Mouse (Mus musculus): Measurements from ENCODE around the gene Abcf1. TPM values are rescaled to one million over a fixed set of nuclear protein-coding genes. Genes with fewer than 3 reads are reported as not detected.
A peak's percentile ranks its signal among the peaks of the same experiment; 100 is the strongest.

The Abcf1 gene
- polyA plus RNA-seq, 1 experiment from 2014 or later: 71.1 TPM

DNA sequence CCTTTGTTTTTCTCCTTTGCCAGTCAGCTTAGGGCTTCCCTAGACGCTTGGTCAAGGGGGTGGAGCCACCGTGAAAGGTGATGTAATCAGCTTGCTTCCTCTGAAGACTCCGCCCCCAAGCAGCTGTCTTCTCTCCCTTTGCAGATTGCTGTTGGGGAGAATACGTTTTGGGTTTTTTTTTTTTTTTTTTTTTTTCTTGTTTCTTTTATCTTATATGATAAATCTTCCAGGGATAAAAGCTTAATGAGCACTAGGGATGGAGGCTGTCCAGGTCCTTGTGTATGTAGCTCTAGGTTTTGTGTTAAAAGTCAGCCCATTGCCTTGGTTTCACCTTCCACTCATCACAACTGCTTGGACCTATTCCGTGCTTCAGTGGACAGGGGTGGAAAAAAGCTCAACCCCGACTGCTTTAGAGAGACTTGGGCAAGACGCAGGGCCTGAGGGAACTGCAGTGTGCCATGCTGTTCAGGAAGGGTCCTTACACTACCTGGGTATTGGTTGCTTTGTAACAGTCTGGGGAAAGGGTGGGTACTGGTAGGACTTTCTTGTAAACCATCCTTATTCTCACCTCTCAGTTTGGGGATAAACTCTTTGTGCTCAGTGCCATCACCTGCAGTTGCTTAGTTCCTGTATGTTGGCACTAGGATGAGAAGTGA is 50.4 kb downstream of the Abcf1 start:
- peaks cover 23% of the 10 kb centered on the region for H3K4me1 ChIP-seq (ENCODE audit: control insufficient read depth, insufficient read depth, low read length)
- no peaks in the 10 kb centered on the region for H3K27me3 ChIP-seq (ENCODE audit: control insufficient read depth, insufficient read depth, low read length)
- ATAC-seq (ENCODE audit: low read depth): peak; percentile 55
- H3K9ac ChIP-seq (replicated peaks; ENCODE audit: low read depth, low read length): peak overlapping the region; percentile 99
- peaks cover 9% of the 10 kb centered on the region for H3K36me3 ChIP-seq (ENCODE audit: control insufficient read depth, insufficient read depth, low read length)
- peak overlapping the region; percentile 97 for H3K27ac ChIP-seq (ENCODE audit: low read depth, low read length)
- no peaks in the 10 kb centered on the region for H3K9me3 ChIP-seq (ENCODE audit: control insufficient read depth, low read length)
- peak overlapping the region; percentile 66 for H3K4me3 ChIP-seq (ENCODE audit: low read depth, low read length)
- WGBS: 4% methylated on average over 7 of the region's 7 CpGs
- peak overlapping the region; percentile 69 for H3K4me2 ChIP-seq (ENCODE audit: low read depth, low read length)

DNA sequence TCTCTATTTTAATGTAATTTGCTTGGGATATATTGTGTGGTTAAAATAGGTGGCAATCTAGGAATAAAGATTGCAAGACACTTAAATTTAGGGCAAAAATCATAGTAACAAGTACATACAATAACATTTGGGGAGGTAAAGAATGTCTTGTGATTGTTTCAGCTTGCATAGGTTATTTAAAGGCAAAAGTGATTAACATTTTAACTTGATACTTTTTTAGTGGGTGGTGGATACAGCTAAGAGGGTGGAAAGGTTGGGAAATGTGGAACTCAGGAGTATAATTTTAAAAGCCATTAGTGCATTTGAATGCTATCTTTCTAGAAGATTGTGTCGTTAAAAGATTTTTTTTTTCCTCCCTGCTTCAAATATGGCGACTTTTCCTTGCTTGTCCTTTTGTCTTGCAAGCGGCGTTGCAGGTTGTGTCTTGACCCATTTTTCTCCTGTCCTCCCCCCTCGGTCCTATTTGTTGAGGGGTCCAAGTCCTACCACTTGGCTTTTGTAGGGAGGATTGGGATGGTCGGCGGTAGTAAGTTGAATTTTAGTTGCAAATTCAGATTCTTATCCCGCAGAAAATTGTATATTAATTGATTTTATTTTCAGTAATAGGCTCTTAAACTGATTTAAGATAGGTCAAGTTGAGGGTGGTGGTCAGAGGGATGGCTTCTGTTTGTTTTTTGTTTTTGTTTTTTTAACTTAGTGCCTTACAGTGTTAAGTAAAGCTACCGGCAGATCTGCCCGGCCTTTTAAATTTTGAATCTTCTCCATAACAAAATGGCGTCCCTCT is 51.1 kb downstream of the Abcf1 start:
- peak overlapping the region; percentile 69 for H3K4me2 ChIP-seq (ENCODE audit: low read depth, low read length)
- H3K36me3 ChIP-seq (ENCODE audit: control insufficient read depth, insufficient read depth, low read length): peaks cover 2% of the 10 kb centered on the region
- peak overlapping the region; percentile 97 for H3K27ac ChIP-seq (ENCODE audit: low read depth, low read length)
- peaks cover 23% of the 10 kb centered on the region for H3K4me1 ChIP-seq (ENCODE audit: control insufficient read depth, insufficient read depth, low read length)
- no peaks in the 10 kb centered on the region for H3K27me3 ChIP-seq (ENCODE audit: control insufficient read depth, insufficient read depth, low read length)
- peak overlapping the region; percentile 99 for H3K9ac ChIP-seq (replicated peaks; ENCODE audit: low read depth, low read length)
- WGBS: 0% methylated on average over 11 of the region's 11 CpGs
- no peaks in the 10 kb centered on the region for H3K9me3 ChIP-seq (ENCODE audit: control insufficient read depth, low read length)
- no peak for ATAC-seq (ENCODE audit: low read depth)
- peak overlapping the region; percentile 66 for H3K4me3 ChIP-seq (ENCODE audit: low read depth, low read length)

DNA sequence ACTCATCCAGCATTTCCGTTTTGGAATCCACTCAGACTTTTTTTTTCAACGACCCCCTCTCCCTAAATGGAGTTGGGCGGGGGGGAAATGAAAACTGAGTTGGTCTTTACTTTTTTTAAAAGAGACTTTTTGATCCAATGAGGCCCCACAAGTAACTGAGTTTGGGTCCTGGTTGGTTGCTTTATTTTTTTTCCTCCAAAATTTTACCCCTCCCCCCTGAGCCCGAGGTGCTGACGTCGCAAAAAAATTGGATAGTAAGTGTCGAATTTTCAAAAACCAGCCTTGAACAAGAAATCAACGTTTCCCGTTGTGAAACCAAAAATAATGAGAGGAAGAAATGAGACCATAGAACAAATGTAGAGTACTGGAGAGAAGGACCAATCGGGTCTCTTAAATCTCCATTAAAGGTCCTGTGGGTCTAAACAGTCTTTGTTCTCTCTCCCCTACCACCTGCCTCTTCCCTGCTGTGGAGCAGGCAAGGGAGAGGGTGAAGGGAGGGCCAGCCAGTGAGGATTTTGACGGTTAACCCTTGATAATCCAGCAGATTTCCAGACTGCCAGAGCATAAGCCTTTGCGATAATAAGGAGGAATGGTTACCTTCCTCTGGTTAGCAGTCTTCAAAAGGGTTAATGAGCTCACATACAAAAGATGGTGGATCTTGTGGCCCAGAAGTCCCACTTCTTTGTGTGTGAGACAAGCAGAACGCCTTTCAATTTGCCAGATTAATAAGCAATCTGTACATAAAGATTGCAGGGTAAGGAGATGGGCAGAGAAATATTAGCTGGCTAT is 51.9 kb downstream of the Abcf1 start:
- H3K9me3 ChIP-seq (ENCODE audit: control insufficient read depth, low read length): no peaks in the 10 kb centered on the region
- peak overlapping the region; percentile 99 for H3K9ac ChIP-seq (replicated peaks; ENCODE audit: low read depth, low read length)
- under 1% methylated on average over 13 of the region's 13 CpGs for WGBS
- H3K27me3 ChIP-seq (ENCODE audit: control insufficient read depth, insufficient read depth, low read length): no peaks in the 10 kb centered on the region
- peak; percentile 7; the same call in 1 of the 2 replicates for ATAC-seq (ENCODE audit: low read depth)
- peak overlapping the region; percentile 66 for H3K4me3 ChIP-seq (ENCODE audit: low read depth, low read length)
- H3K27ac ChIP-seq (ENCODE audit: low read depth, low read length): peak overlapping the region; percentile 97
- H3K4me1 ChIP-seq (ENCODE audit: control insufficient read depth, insufficient read depth, low read length): peaks cover 23% of the 10 kb centered on the region
- peak overlapping the region; percentile 69 for H3K4me2 ChIP-seq (ENCODE audit: low read depth, low read length)
- peaks cover 3% of the 10 kb centered on the region for H3K36me3 ChIP-seq (ENCODE audit: control insufficient read depth, insufficient read depth, low read length)

DNA sequence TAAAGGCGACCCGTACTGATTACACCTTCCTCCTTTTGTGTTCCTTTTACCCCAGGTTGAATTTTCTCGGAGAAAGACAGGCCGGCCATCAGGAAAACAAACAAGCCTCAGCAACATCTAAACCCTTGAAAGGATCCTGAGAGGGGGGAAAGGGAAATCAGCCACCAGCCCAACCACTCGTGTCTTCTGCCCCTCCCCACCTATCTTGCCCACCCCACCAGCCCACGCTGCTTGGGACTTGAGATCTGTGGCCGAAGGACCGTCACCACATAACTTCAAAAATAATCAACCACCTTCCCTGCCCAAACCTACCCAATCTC is 52.5 kb downstream of the Abcf1 start:
- peaks cover 6% of the 10 kb centered on the region for H3K36me3 ChIP-seq (ENCODE audit: control insufficient read depth, insufficient read depth, low read length)
- H3K27me3 ChIP-seq (ENCODE audit: control insufficient read depth, insufficient read depth, low read length): no peaks in the 10 kb centered on the region
- no peak for ATAC-seq (ENCODE audit: low read depth)
- 0% methylated on average over 8 of the region's 8 CpGs for WGBS
- peak overlapping the region; percentile 66 for H3K4me3 ChIP-seq (ENCODE audit: low read depth, low read length)
- no peaks in the 10 kb centered on the region for H3K9me3 ChIP-seq (ENCODE audit: control insufficient read depth, low read length)
- H3K27ac ChIP-seq (ENCODE audit: low read depth, low read length): peak overlapping the region; percentile 97
- H3K9ac ChIP-seq (replicated peaks; ENCODE audit: low read depth, low read length): peak overlapping the region; percentile 99
- H3K4me2 ChIP-seq (ENCODE audit: low read depth, low read length): peak overlapping the region; percentile 69
- H3K4me1 ChIP-seq (ENCODE audit: control insufficient read depth, insufficient read depth, low read length): peaks cover 23% of the 10 kb centered on the region

DNA sequence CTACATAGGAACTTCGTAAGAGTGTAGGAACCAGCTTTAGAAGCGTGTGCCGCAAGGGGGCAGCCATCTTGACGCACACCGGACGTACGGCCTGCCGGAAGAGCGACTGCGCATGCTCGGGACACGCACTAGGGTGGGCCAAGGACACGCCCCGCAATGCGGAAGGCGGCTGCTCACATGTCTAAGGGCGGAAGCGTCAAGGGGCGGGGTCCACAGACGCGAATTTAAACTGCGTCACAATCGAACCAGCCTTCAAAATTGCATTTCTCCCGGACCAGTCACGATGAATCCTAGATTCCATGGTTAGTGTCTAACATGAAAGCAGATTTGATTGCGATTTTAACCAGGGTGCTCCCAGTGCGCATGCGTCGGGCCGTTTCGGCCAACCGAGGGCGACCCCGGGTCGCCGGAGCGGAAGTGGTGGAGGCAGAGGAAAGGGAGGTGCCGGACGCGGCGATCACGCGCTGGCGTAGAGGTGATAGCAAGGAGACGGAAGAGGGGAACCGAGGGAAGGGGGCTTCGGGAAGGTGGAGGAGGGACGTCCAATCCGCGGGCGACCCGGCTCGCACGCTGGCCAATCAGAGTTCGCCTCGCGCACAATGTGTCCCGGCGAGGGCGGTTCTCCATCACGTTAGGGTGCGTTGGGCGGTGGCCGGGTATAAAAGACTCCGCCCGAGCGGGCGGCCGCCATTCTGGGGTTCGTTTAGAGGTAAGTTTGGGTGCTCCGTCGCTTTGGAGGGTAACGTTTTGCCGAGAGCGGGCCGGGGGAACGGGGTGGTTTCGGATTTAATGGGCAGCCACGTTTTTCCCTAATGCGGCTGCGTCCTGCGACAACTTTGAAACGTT is 53.0 kb downstream of the Abcf1 start, which contains the start of the genes Mrps18b and Ppp1r10:
Gene Mrps18b, minus strand, starts transcription at position 93 of the 846 bp plus-strand sequence.
Gene Ppp1r10, plus strand, starts transcription at position 138 of the 846 bp plus-strand sequence.
- Histone ChIP-seq H3K4me1 (ENCODE audit: control insufficient read depth, insufficient read depth, low read length) (peaks cover 17% of the 10 kb centered on the region), H3K4me2 (ENCODE audit: low read depth, low read length) (peak within 1 kb of the TSS; percentile 69), H3K4me3 (ENCODE audit: low read depth, low read length) (peak within 1 kb of the TSS; percentile 66), H3K9ac (replicated peaks; ENCODE audit: low read depth, low read length) (peak within 1 kb of the TSS; percentile 99), H3K27ac (ENCODE audit: low read depth, low read length) (peak within 1 kb of the TSS; percentile 97), H3K36me3 (ENCODE audit: control insufficient read depth, insufficient read depth, low read length) (peaks cover 6% of the 10 kb centered on the region), H3K9me3 (ENCODE audit: control insufficient read depth, low read length) (no peaks in the 10 kb centered on the region), H3K27me3 (ENCODE audit: control insufficient read depth, insufficient read depth, low read length) (no peaks in the 10 kb centered on the region)
- peak; percentile 91 for ATAC-seq (ENCODE audit: low read depth)
- WGBS: under 1% methylated on average over 83 of the region's 83 CpGs

DNA sequence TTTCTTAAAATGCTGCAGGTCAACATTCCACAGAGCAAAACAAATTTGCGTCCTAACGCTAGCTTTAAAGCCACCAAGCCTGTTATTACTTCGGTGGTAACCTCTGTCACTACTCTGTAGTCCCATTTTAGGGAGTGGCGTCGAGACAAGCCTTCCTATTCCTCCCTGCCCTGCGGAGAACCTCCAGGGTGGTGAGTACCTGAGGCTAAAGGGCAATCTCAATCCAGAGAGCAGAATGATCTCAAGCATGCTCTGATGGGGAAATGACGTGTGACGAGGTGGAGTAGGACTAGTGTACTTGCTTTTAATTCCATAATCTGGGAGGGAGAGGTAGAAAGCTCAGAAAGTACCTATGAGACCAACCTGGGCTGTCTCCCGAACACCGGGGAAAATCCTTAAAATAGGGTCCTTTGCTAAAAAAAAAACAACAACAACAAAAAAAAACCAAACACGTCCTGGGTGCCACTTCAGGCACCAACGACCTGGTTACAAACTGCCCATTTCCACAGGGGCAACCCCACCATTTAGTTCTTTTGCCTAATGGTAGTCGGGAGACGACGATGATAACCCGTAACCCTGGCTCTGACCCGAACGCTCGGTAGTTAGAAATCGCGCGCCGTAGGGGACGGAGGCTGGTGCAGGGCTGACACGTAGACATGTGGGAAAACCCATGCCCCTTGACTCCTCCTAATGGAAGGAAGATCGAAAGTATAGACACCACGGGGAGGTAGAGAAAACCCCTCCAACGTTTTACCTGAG is 53.8 kb downstream of the Abcf1 start:
- no peaks in the 10 kb centered on the region for H3K27me3 ChIP-seq (ENCODE audit: control insufficient read depth, insufficient read depth, low read length)
- peaks cover 14% of the 10 kb centered on the region for H3K4me1 ChIP-seq (ENCODE audit: control insufficient read depth, insufficient read depth, low read length)
- peak overlapping the region; percentile 99 for H3K9ac ChIP-seq (replicated peaks; ENCODE audit: low read depth, low read length)
- no peaks in the 10 kb centered on the region for H3K9me3 ChIP-seq (ENCODE audit: control insufficient read depth, low read length)
- WGBS: 3% methylated on average over 28 of the region's 28 CpGs
- ATAC-seq (ENCODE audit: low read depth): no peak
- peaks cover 9% of the 10 kb centered on the region for H3K36me3 ChIP-seq (ENCODE audit: control insufficient read depth, insufficient read depth, low read length)
- H3K27ac ChIP-seq (ENCODE audit: low read depth, low read length): peak overlapping the region; percentile 97
- H3K4me2 ChIP-seq (ENCODE audit: low read depth, low read length): peak overlapping the region; percentile 69
- H3K4me3 ChIP-seq (ENCODE audit: low read depth, low read length): peak overlapping the region; percentile 66

DNA sequence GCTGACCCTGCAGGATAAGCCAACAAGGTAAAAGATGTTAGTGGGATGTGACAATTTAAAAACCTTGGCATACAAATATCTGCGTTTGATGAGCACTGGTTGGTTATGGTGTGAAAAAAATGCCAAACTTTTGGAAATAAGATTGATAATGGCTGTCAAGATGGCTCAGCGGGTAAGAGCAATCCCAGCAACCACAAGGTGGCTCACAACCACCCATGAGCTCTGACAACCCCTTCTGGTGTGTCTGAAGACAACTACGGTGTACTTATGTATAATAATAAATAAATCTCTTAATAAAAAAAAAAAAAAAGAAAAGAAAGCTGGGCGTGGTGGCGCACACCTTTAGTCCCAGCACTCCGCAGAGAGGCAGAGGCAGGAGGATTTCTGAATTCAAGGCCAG is 54.6 kb downstream of the Abcf1 start:
- Histone ChIP-seq H3K27ac (ENCODE audit: low read depth, low read length) (no peak overlapping the region), H3K9me3 (ENCODE audit: control insufficient read depth, low read length) (no peaks in the 10 kb centered on the region), H3K4me3 (ENCODE audit: low read depth, low read length) (peak overlapping the region; percentile 66; the same call in 1 of the 2 replicates), H3K36me3 (ENCODE audit: control insufficient read depth, insufficient read depth, low read length) (peaks cover 9% of the 10 kb centered on the region; the same call in 1 of the 2 replicates), H3K27me3 (ENCODE audit: control insufficient read depth, insufficient read depth, low read length) (no peaks in the 10 kb centered on the region), H3K4me1 (ENCODE audit: control insufficient read depth, insufficient read depth, low read length) (peaks cover 6% of the 10 kb centered on the region; the same call in 1 of the 2 replicates), H3K9ac (replicated peaks; ENCODE audit: low read depth, low read length) (no peak overlapping the region), H3K4me2 (ENCODE audit: low read depth, low read length) (peak overlapping the region; percentile 69)
- ATAC-seq (ENCODE audit: low read depth): no peak
- WGBS: 85% methylated on average over 6 of the region's 6 CpGs
